Mouse (Mus musculus) hindbrain, embryonic 15.5 days (tissue): ENCODE measurements around the gene Slc27a3. TPM values are rescaled to one million over a fixed set of nuclear protein-coding genes. Genes with fewer than 3 reads are reported as not detected.
A peak's percentile ranks its signal among the peaks of the same experiment; 100 is the strongest.
"Not testable (repeated sequence)": the region's sequence is repeated elsewhere in the genome, so short reads cannot be mapped to it uniquely, and the experiment has no call there.

Experiments
- ATAC-seq: fragments of 200-750 bp; cut with Nextera tagmentation; 2 replicates; pipeline ENCODE4 v1.8.0; 2017; ENCODE audit warnings: low read depth, moderate number of reproducible peaks, moderate TSS enrichment; ENCODE audit not compliant: low FRiP score
- H3K27ac ChIP-seq: fragments of 300-500 bp; sonication (generic); replicated peaks from 2 replicates; pipeline ENCODE4 v1.5.1; 2015; ENCODE audit warnings: mild to moderate bottlenecking, inconsistent platforms
- H3K27me3 ChIP-seq: fragments of 300-500 bp; sonication (generic); 2 replicates; pipeline ENCODE4 v1.6.1; 2015; ENCODE audit warnings: control low read depth, inconsistent platforms
- H3K36me3 ChIP-seq: fragments of 300-500 bp; sonication (generic); 2 replicates; pipeline ENCODE4 v1.6.1; 2015; ENCODE audit warnings: control low read depth, inconsistent platforms
- H3K4me1 ChIP-seq: fragments of 300-500 bp; sonication (generic); replicated peaks from 2 replicates; pipeline ENCODE4 v1.6.1; 2015; ENCODE audit warnings: control low read depth, inconsistent platforms
- H3K4me2 ChIP-seq: fragments of 300-500 bp; sonication (generic); 2 replicates; pipeline ENCODE4 v1.6.1; 2015; ENCODE audit warnings: moderate library complexity, mild to moderate bottlenecking, inconsistent platforms
- H3K4me3 ChIP-seq: fragments of 300-500 bp; sonication (generic); 2 replicates; pipeline ENCODE4 v1.5.1; 2015; ENCODE audit warnings: mild to moderate bottlenecking, inconsistent platforms
- H3K9ac ChIP-seq: fragments of 300-500 bp; sonication (generic); 2 replicates; pipeline ENCODE4 v1.6.1; 2015; ENCODE audit warnings: inconsistent platforms
- H3K9me3 ChIP-seq: fragments of 300-500 bp; sonication (generic); 2 replicates; pipeline ENCODE4 v1.6.1; 2016; ENCODE audit warnings: control low read depth, inconsistent platforms
- WGBS: fragments of 180-500 bp; shearing (Covaris S2); methylation state at CpG from one replicate; pipeline ENCODE4 v1.1.7; 2015; 5-methylcytosine and 5-hydroxymethylcytosine counted together
- polyA plus RNA-seq: library from polyadenylated mRNA; unstranded; fragments of >200 nt; fragmentation: Nextera tagmentation; extraction: Ambion mirVana; gene quantifications from 2 replicates; pipeline ENCODE4 v1.2.1, GENCODE M21; 2015

Gene Slc27a3
- polyA plus RNA-seq, 1 experiment from 2014 or later = 34.1 TPM

- H3K36me3 ChIP-seq = no peaks in the 10 kb centered on the region
- H3K9ac ChIP-seq = no peak overlapping the region
Measured at GRCm38 (mm10) chr3:90372817-90373216, 16.9 kb downstream of the Slc27a3 start.

GRCm38 (mm10) chr3:90371857-90372256 is 17.9 kb downstream of the Slc27a3 start:
- H3K4me3 ChIP-seq = no peak overlapping the region
- no peak overlapping the region for H3K9ac ChIP-seq
- no peak overlapping the region for H3K4me2 ChIP-seq
- no peak for ATAC-seq
- H3K4me1 ChIP-seq = 0 out of 2 replicates have a peak, but pooled peaks cover 6% of the 10 kb centered on the region
- H3K27ac ChIP-seq = no peak overlapping the region
- no peaks in the 10 kb centered on the region for H3K9me3 ChIP-seq
- no peaks in the 10 kb centered on the region for H3K27me3 ChIP-seq
- 76% methylated on average over 7 of the region's 7 CpGs for WGBS
- no peaks in the 10 kb centered on the region for H3K36me3 ChIP-seq

More at GRCm38 (mm10) chr3:90372817-90373216, 16.9 kb downstream of the Slc27a3 start:
- 60% methylated on average over 5 of the region's 5 CpGs for WGBS
- Histone ChIP-seq H3K27me3 (no peaks in the 10 kb centered on the region), H3K4me3 (no peak overlapping the region), H3K9me3 (no peaks in the 10 kb centered on the region), H3K4me2 (no peak overlapping the region), H3K27ac (no peak overlapping the region), H3K4me1 (0 out of 2 replicates have a peak, but pooled peaks cover 6% of the 10 kb centered on the region)
- peak; percentile 31; the same call in 1 of the 2 replicates for ATAC-seq

- Histone ChIP-seq H3K4me2 (no peak overlapping the region), H3K4me3 (no peak overlapping the region), H3K27ac (no peak overlapping the region), H3K36me3 (no peaks in the 10 kb centered on the region), H3K9ac (no peak overlapping the region), H3K9me3 (no peaks in the 10 kb centered on the region), H3K4me1 (no peaks in the 10 kb centered on the region), H3K27me3 (no peaks in the 10 kb centered on the region)
- 27% methylated on average over 2 of the region's 2 CpGs for WGBS
- ATAC-seq = no peak
Measured at GRCm38 (mm10) chr3:90369041-90369440, 20.7 kb downstream of the Slc27a3 start.

GRCm38 (mm10) chr3:90367001-90367632 is 22.6 kb downstream of the Slc27a3 start:
- Histone ChIP-seq H3K9ac (no peak overlapping the region), H3K4me1 (no peaks in the 10 kb centered on the region), H3K4me3 (no peak overlapping the region), H3K36me3 (peaks cover 4% of the 10 kb centered on the region; the same call in 1 of the 2 replicates), H3K9me3 (no peaks in the 10 kb centered on the region), H3K4me2 (no peak overlapping the region), H3K27me3 (no peaks in the 10 kb centered on the region), H3K27ac (no peak overlapping the region)
- no peak for ATAC-seq
- 94% methylated on average over 5 of the region's 5 CpGs for WGBS

- no peak overlapping the region for H3K27ac ChIP-seq
- H3K9me3 ChIP-seq = no peaks in the 10 kb centered on the region
- H3K27me3 ChIP-seq = no peaks in the 10 kb centered on the region
- H3K4me2 ChIP-seq = no peak overlapping the region
- H3K36me3 ChIP-seq = peaks cover 27% of the 10 kb centered on the region
- no peak overlapping the region for H3K4me3 ChIP-seq
- no peak for ATAC-seq
- WGBS = 90% methylated on average over 2 of the region's 2 CpGs
- no peaks in the 10 kb centered on the region for H3K4me1 ChIP-seq
- no peak overlapping the region for H3K9ac ChIP-seq
Measured at GRCm38 (mm10) chr3:90362346-90362745, 27.4 kb downstream of the Slc27a3 start.

GRCm38 (mm10) chr3:90361476-90361875 is 28.3 kb downstream of the Slc27a3 start:
- no peak overlapping the region for H3K4me3 ChIP-seq
- H3K4me1 ChIP-seq = no peaks in the 10 kb centered on the region
- H3K36me3 ChIP-seq = peaks cover 32% of the 10 kb centered on the region
- no peak overlapping the region for H3K27ac ChIP-seq
- no peaks in the 10 kb centered on the region for H3K27me3 ChIP-seq
- ATAC-seq = no peak
- no peaks in the 10 kb centered on the region for H3K9me3 ChIP-seq
- WGBS = 91% methylated on average over 4 of the region's 4 CpGs
- H3K9ac ChIP-seq = no peak overlapping the region
- H3K4me2 ChIP-seq = no peak overlapping the region

GRCm38 (mm10) chr3:90359230-90359629 is 30.5 kb downstream of the Slc27a3 start:
- Histone ChIP-seq H3K27ac (no peak overlapping the region), H3K36me3 (peaks cover 54% of the 10 kb centered on the region)
- 85% methylated on average over 1 of the region's 1 CpGs for WGBS

GRCm38 (mm10) chr3:90357959-90358358 is 31.8 kb downstream of the Slc27a3 start:
- H3K9me3 ChIP-seq = no peaks in the 10 kb centered on the region
- no peak overlapping the region for H3K9ac ChIP-seq
- 83% methylated on average over 7 of the region's 7 CpGs for WGBS
- no peak overlapping the region for H3K4me3 ChIP-seq
- H3K36me3 ChIP-seq = peaks cover 65% of the 10 kb centered on the region
- no peak overlapping the region for H3K4me2 ChIP-seq
- no peak for ATAC-seq
- H3K27me3 ChIP-seq = no peaks in the 10 kb centered on the region
- no peaks in the 10 kb centered on the region for H3K4me1 ChIP-seq
- no peak overlapping the region for H3K27ac ChIP-seq

More at GRCm38 (mm10) chr3:90359230-90359629, 30.5 kb downstream of the Slc27a3 start:
- Histone ChIP-seq H3K27me3 (no peaks in the 10 kb centered on the region), H3K4me3 (no peak overlapping the region), H3K9me3 (no peaks in the 10 kb centered on the region), H3K9ac (no peak overlapping the region), H3K4me1 (no peaks in the 10 kb centered on the region), H3K4me2 (no peak overlapping the region)
- ATAC-seq = no peak

- H3K27me3 ChIP-seq = no peaks in the 10 kb centered on the region
- H3K36me3 ChIP-seq = peaks cover 38% of the 10 kb centered on the region
- H3K4me3 ChIP-seq = no peak overlapping the region
- H3K4me1 ChIP-seq = no peaks in the 10 kb centered on the region
- no peak overlapping the region for H3K27ac ChIP-seq
- H3K4me2 ChIP-seq = no peak overlapping the region
- no peak overlapping the region for H3K9ac ChIP-seq
- no peaks in the 10 kb centered on the region for H3K9me3 ChIP-seq
- ATAC-seq = no peak
- WGBS = 96% methylated on average over 4 of the region's 4 CpGs
Measured at GRCm38 (mm10) chr3:90347847-90348246, 41.9 kb downstream of the Slc27a3 start.

- not testable (repeated sequence) for H3K9ac ChIP-seq, H3K9me3 ChIP-seq, ATAC-seq, H3K4me3 ChIP-seq, H3K4me2 ChIP-seq, H3K4me1 ChIP-seq, H3K27me3 ChIP-seq, H3K27ac ChIP-seq
- H3K36me3 ChIP-seq = peaks cover 16% of the 10 kb centered on the region
- WGBS = 63% methylated on average over 2 of the region's 2 CpGs
Measured at GRCm38 (mm10) chr3:90342853-90343252, 46.9 kb downstream of the Slc27a3 start.

GRCm38 (mm10) chr3:90340177-90340576 is 49.6 kb downstream of the Slc27a3 start:
- Histone ChIP-seq H3K9me3 (no peaks in the 10 kb centered on the region), H3K4me1 (peaks cover 9% of the 10 kb centered on the region), H3K27ac (no peak overlapping the region), H3K27me3 (no peaks in the 10 kb centered on the region), H3K4me3 (no peak overlapping the region), H3K9ac (no peak overlapping the region), H3K4me2 (no peak overlapping the region), H3K36me3 (peaks cover 13% of the 10 kb centered on the region)
- ATAC-seq = no peak

- H3K9me3 ChIP-seq = no peaks in the 10 kb centered on the region
- 62% methylated on average over 3 of the region's 3 CpGs for WGBS
- no peak overlapping the region for H3K27ac ChIP-seq
- no peak for ATAC-seq
- peaks cover 10% of the 10 kb centered on the region for H3K36me3 ChIP-seq
- no peak overlapping the region for H3K9ac ChIP-seq
- H3K27me3 ChIP-seq = no peaks in the 10 kb centered on the region
- H3K4me3 ChIP-seq = no peak overlapping the region
- H3K4me1 ChIP-seq = peaks cover 9% of the 10 kb centered on the region
- no peak overlapping the region for H3K4me2 ChIP-seq
Measured at GRCm38 (mm10) chr3:90338190-90338589, 51.5 kb downstream of the Slc27a3 start.

- no peak overlapping the region for H3K27ac ChIP-seq
- no peak for ATAC-seq
- no peaks in the 10 kb centered on the region for H3K36me3 ChIP-seq
- H3K9me3 ChIP-seq = no peaks in the 10 kb centered on the region
- peaks cover 9% of the 10 kb centered on the region for H3K4me1 ChIP-seq
- H3K27me3 ChIP-seq = no peaks in the 10 kb centered on the region
- no peak overlapping the region for H3K9ac ChIP-seq
- no peak overlapping the region for H3K4me2 ChIP-seq
- no peak overlapping the region for H3K4me3 ChIP-seq
Measured at GRCm38 (mm10) chr3:90335517-90335916, 54.2 kb downstream of the Slc27a3 start.
